Mouse (Mus musculus) hindlimb bud, embryonic 11.5 days (tissue): ENCODE data around the gene Sipa1l2.
"Not testable (repeated sequence)": the region's sequence is repeated elsewhere in the genome, so short reads cannot be mapped to it uniquely, and the experiment has no call there.

ENCODE experiments used
- DNase-seq: peaks from one replicate; pipeline ENCODE4 v3.0.0-alpha.2; 2012; ENCODE audit warnings: low read depth, low spot score; ENCODE audit errors: extremely low spot score

The Sipa1l2 gene

DNA sequence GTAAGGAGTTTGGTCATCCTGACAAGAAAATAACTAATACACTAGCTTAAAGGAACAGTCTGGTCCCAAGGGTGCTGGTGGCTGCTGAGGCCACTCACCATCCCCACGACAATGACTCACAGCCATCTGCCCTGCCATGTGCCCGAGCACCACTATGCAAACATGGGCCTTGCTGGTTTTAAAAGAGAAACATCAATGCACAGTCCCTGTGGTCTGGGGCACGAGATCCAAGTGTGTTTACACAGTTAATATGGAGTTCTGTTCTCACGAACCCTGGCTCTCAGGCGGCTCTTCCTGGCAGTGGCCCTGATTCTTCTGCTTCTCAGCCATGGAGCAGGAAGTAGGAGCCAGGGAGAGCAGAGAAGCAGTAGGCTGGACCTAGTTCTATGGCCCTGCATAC, 159.0 kb downstream of the Sipa1l2 start:
- DNase-seq: no peak

DNA sequence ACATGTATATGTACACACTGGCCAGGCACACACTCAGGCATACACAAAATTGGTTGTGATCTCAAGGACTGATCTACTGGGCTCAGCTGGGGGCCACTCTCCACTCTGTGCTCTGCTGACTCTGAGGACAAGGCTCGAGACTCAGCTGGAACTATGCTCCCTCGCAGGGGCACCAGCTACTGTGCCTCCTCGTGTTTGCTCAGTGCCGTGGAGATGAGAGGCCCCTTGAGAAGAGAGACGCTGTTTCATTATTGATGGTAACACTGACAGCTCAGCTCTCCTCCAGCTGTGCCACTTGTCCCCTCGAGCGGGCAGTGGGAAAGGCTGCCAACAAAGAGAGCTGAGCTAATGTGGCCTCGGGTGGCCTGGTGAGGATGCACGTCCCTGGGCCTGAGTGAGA, 161.9 kb downstream of the Sipa1l2 start:
- DNase-seq: no peak

DNA sequence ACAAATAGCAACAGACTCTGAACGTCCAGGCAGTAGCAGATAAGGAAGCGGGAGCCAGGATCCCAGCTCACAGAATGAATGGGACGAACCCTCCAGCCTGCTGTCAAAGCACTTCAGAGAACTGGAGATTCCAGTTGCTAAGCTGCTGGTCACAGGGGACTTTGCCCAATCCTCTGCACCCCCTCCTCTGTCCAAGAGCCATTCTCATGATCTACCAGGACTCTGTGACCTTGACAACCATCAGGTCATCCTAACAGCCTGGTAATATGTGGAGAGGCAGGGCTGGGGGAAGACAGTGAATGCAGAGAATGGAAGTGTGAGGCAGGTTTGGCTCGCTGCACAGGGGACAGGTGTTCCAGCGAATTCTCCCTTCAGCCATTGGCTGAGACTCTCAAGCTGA, 163.2 kb downstream of the Sipa1l2 start:
- DNase-seq: no peak

DNA sequence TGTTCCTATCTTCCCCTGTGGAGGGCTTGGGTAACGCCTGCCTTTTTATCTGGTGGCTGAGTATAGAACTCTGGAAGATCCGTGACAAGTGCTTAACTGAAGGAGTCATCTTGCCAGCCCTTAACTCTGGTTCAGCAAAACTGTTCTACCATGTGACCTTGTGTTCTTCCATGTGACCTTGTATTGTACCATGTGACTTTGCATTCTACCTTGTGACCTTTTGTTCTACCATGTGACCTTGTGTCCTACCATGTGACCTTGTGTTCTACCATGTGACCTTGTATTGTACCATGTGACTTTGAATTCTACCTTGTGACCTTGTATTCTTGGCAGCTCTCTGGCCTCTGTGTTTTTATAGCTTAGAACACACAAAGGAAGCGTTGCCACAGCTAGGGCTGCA, 168.3 kb downstream of the Sipa1l2 start:
- no peak for DNase-seq

DNA sequence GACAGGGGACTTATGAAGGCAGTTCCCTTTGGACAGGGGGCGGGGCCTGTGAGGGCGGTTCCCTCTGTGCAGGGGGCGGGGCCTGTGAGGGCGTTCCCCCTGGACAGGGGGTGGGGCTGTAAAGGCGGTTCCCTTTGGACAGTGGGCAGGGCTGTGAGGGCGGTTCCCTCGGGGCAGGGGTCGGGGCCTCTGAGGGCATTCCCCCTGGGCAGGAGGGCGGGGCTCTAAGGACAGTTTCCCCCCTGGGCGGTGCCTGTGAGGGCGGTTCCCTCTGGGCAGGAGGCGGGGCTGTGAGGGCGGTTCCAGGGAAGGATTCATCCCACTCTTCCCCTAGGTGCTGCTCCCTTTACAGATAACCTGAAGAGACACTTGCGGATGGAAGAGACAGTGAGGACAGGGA, 171.6 kb downstream of the Sipa1l2 start:
- DNase-seq: no peak

DNA sequence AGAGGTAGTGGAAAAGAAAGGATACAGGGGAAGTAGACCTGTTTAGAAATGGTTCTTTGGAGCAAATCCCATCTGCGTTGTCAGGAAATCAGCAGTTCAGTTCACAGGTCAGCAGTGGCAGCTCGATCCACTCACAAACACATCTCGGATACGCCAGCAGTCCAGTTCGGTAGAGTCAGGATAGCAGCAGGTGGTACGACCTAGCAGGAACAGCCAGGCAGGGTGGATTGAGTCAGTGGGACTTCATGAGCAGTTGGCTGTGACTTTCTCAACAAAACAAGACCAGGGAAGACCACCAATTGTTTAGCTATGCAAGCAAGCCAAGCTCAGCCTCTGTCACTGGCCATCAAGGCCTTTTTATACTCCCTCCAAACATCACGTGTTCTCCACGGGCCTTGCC, 173.9 kb downstream of the Sipa1l2 start:
- not testable (repeated sequence) for DNase-seq

DNA sequence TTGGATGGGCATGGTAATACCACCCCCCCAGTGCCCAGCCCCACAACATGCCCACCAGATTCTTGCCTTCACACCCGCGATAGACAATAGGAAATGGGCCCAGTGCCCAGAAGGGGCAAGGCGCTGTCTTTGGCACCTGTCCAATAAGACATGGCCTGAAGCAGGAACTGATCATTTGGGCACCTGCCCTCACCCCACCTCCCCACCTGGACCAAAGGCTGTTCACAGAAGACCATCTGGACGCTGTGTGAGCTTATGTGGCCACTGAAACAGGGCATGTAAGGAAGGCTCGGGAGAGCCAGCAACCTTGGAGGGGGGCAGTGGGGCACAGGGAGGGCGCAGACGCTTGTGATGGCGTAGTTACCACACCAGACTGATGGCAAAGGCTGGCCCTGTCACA, 174.6 kb downstream of the Sipa1l2 start:
- DNase-seq: no peak

DNA sequence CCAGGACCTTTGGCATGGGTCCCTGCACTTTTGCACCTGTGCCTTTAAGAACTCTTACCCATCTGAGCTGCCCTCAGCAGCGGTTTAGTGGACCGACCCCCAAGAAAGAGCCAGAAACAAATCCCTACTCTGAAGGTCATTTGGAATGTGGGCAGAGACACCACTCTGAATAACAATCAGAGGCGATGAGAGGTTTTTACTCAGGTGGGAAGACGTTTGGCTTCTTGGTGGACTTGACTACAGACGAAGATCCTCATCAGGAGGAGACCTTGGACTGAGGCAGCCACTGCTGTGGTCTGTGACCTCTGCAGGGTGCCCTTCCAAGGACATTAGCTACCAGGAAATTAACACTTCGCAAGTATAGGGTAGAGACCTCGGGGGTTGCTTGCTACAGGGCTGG, 177.9 kb downstream of the Sipa1l2 start:
- no peak for DNase-seq

DNA sequence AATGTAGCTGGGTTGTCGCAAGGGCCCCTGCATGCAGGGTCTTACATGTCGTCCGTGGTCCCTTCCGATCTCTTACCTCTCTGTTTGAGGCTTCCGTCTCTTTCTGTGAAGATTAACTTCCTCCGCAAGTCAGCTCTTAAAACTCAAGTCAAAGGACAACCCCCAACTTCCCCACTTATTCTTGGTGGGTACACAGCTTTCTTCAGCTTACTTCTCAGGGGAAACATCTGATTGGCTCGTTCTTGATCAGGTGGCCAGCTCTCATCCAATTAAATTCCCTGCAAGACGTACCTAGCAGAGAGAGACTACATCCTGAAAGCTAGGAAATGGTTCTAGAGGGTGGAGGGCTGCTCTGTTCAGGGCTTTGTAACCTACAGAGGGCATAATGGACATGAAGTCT, 178.3 kb downstream of the Sipa1l2 start:
- DNase-seq: no peak

DNA sequence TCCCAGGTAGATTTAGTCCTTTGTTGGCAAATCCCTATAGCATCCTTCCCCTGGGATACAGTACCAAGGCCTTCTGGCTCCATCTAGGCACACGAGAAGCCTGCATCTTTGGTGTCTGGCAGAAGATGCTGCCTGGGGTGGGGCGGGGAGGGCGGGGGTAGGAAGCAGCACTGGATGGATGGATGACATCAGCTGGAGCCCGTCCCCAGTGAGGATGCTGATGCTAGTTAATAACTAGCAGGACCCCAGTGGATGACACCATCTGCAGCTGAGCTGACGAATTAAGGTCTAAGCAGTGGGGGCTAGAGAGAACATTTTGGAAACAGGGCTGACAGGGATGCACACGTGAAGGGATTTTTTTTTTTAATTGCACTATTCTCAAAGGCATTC, 179.1 kb downstream of the Sipa1l2 start:
- no peak for DNase-seq

DNA sequence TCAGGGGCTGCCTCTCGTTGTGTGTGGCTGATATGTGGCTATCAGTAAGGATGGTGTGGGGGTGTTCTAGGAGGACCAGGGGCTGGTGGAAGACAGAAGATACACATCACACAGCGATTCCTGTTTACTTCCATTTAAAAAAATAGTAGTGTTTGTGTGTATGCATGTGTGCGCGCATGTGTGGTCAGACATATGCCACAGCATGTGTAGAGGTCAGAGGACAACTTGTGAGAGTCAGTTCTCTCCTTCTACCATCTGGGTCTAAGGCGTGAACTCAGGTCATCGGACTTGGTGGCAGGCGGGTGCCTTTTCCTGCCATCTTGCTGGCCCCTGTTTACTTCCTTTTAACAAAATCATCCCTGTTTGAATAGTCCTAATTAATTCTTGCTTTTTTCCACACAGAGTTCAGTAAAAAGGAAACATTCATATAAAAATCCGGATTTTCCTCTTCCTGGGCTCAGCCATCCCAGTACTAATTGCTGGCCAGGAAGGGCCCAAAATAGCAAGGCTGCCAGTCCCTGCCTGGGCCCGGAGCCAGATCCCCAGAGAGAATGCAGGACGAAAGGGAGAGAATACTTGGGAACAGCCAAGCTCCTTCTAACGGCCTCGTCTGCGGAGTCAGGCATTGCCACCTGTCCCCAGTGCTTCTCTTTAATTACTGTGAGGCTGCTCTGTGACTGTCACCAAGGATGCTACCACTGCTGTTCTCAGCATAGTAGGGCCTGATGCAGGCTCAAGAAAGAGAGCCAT, 179.7 kb downstream of the Sipa1l2 start:
- no peak for DNase-seq

DNA sequence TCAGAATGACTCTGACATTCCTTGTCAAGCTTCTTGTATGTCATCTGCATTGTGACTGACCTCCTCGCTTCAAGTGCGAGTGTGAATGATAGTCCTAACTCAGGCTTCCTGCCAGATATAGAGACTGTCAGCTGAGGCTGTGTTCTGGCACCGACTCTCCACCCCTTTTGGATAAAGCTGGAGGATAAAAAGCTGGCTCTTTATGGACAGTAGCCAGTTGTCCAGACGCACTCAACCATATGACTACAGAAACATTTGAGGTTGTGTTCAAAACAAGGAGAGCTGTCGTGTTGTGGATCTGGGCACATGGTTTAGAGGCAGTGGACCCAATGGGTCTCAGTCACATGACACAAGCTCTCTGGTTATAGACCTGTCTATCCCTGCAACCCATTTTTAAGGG, 180.3 kb downstream of the Sipa1l2 start:
- DNase-seq: no peak

DNA sequence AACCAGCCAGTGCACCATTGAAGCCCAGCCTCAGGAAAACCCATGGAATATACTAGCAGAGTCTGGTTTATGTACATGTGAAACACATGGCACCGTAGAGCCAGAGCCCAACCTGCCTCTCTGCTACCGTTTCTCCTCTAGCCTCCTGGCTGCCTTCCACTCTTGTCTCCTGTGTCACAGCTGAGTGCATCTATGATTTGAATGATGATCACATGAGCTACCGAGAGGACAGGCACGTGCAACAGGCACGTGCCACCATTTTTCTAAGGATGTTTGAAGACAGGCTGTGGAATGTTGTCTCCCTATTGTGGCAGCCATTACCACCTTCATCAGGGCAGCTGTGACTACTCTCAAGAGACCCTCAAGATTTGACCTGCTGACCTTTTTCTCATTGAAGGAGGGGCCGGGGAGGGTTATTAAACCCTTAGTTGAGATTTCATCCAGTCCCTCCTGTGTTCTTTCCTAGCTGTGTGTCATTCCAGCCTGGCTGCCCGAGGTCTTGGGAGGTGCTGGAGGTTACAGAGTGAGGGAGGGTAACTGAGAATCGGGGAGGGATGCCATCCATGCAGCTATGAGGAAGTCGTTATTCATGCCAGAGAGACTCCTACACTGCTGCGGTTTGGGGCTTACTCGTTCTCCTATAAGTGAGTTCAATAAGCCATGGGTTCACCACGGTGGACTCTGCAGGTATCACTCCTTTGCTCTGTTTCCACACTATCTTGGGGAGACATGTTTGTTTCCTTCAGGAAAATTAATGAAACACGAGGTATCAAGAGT, 181.0 kb downstream of the Sipa1l2 start:
- no peak for DNase-seq

DNA sequence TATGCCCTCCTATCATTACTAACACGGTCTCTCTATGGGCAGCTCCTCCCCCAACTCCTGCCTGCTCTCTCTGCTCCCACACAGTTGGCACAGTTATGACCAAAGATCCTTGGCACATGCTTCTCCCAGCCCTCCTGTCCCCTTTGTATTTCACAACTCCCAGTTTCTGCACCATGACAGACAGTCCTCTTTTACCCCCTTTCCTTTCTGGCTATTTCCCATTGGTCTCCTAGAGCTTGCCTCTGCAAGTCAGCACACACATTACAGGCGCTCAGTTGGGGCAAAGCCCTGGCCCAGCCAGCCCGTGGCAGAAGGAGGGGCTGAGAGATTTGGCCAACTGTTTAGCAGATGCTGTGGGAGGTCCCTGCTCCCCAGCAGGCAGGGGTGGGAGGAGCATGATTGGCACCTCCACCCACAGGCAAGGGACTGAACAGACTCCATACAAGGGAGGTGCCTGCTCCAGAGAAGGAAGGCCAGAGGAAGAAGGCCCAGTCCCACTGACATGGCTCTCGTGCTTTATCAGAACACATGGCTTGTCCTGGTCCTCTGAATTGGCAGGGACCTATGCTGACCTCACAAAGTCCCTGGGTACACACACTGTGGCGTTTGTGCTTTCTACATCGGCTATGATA, 184.0 kb downstream of the Sipa1l2 start:
- no peak for DNase-seq

DNA sequence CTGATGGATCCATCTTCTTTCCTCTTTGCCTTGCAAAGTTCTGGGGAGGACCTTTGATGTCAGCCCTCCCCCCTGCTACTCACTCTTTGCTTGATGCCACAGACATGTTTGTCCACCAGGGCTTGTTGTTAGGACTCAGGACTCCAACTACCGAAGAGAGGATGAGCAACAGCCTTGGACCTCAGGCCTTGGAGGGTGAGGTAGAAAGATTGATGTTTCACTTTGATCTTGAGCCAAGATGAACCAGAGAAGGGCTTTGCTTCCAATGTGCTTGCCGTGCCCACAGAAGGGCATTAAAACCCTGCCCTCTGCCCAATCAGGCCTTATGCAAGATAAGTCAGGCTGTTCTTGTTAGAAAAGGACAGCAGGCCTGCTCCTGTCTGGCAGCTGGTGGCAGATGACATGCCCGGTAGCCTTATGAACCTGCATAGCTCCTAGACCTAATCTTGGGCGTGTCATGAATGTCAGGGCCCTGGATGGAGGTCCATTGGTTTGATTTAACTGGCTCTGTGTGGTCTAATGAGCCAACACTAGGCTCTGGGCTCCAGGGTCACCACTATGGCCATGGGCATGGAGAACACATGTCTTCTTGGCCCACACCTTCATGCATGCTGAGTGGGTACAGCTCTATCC, 184.9 kb downstream of the Sipa1l2 start:
- DNase-seq: no peak

DNA sequence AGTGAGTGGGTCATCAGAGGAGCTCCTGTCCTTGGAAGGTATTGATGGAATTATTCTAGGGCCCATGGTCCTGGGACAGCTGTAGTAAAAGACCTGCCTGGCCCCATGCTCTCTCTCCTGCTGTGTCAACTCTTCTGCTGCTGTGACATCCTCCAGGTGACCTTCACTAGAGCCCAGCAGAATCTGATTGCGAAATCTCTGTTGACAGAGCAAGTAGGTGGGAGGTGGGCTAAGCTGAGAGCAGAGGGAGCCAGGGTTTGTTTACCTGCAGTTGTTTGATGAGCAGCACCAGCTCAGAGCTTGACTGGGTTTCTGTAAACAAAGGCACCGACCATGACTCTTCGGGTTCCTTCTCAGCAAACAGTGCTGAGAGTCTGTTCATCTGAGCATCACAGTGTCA, 187.9 kb downstream of the Sipa1l2 start:
- DNase-seq: no peak

DNA sequence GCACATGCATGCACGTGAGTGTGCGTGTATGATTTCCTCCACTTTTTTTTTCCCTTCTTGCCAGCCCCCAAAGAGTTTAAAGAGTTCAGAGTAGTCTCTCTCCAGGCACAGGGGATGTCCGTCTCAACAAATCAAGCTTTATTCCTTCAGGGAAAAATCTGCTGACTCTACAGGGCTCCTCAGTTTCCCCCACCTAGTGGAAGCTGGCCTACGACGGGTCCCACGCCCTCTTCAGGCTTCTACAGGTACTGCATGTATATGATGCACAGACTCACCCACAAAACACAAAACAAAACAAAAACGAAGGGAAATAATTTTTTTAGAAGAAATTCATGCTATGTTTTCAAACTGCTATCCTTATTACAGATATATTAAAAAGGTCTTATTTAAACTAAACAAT, 189.7 kb downstream of the Sipa1l2 start:
- no peak for DNase-seq

DNA sequence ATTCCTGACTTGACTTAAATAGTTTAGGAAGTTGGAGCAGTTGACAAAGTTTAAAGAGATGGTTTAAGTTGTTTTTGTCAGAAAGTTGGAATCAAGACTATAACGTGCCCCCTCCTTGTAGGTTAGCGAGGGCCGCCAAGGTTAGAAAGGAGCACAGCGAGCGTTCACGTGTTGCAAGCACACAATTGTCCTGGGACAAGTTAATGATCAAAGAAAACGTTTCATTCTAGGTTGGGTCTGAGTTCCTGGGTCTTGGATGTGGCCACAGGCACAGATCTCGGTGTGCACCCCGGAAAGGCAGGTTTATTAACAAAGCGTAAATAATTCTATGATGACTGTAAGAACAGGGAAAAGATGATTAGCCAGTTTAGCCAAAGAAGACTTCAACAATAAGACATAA, 190.5 kb downstream of the Sipa1l2 start:
- no peak for DNase-seq

DNA sequence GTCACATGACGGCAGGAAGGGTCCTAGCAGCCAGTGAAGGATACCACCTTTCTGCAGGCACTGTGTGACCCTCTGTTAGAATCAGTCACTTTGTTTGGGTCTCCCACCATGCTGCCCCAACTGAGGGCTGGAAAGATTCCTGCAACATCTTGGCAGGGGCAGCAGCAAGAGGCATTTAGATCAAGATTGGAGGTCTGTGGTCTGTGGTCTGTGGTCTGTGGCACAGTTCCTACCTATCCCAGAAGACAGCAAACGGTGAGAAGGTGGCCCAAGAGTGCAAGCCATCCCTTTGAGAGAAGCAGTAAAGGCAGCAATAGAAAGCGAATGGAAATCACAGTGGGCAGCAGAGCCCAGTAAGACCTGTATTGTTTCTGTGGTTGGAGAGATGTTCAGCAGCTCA, 191.9 kb downstream of the Sipa1l2 start:
- DNase-seq: no peak

DNA sequence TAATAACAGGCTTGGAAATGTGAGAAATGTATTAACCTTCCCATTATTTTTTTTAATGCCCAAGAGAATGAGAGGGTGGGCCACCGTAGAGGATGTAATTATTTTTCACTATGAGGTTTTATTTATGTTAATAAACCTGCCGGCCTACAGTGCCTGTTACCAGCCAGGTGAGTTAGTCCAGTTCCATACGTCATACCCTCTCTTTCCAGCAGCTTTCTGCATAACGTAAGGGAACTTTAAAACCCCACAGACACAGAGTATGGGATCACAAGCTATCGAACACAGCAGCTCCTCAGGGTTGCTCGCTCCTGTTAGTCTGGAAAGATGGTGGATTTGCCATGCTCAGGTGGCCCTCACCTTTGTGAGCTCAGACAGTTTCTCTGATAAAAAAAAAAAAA, 193.2 kb downstream of the Sipa1l2 start:
- DNase-seq: no peak

DNA sequence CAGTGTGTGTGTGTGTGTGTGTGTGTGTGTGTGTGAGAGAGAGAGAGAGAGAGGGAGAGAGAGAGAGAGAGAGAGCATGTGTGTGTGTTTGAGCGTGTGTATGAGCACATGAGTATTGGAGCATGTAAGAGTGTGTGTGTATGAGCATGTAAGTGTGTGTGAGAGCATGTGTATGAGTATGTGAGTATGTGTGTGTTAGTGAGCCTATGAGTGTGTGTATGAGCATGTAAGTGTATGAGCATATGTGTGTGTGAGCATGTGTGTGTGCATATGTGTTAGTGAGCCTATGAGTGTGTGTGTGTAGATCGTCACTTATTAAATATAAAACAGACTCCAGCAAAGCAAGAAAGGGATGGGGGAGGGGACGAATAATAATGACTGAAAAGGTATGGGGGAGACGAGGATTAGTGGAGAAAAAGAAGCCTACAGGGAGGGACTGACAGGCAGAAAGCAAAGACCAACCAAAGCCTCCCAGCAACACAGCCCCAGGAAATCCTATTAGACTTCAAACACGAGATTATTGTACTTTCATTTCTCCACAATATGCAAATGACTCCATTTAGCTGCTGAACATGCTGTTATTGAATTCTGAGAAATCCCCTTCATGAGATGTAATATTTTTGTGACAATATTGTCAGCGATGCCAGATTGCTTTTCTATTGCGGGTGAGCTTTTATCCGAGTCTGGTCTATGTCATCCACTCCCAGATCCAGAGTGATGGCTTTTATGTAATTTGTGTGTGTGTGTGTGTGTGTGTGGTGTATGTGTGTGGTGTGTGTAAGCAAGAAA, 193.8 kb downstream of the Sipa1l2 start:
- DNase-seq: no peak
